Mouse (Mus musculus): ENCODE data around the gene Sde2.

DNA sequence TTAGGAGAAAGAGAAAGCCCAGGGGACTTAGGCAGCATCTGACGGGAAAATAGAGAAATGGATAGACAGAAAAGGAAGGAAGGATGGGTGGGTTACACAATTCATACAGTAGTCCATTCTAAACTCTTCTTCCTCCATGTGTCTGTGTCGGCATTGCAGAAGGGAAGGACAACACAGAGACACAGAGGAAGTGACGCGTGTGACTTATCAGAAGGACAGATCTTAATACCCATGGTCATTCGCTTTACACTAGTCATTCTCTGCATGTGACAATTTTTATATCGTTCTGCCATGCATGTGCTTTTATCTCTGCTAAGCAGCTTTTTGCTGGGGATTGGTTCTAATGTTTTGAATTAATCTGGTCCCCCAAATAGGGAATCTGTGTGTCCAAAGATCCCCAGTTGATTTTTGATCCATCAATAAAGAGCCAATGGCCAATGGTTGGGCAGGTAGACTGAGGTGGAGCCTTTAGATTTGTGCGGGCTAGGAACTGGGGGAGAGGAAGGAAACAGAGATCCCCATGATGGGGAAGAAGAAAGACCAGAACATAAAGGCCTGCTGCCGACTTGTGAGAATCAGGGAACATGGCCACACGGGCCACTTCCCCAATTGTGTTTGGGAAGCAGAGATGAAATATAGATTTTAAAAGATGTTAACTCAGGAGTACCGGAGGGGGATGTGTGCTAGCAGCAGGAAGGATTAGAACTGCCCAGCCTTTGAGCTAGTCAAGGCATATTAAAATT is 15.5 kb upstream of the Sde2 start:
- TF ChIP-seq CTCF (IDR thresholded peaks at IDR 0.05; ENCODE audit: insufficient read depth, low read length) (no peak), POLR2A (IDR thresholded peaks at IDR 0.05; ENCODE audit: borderline replicate concordance, extremely low read depth, low read depth, low read length) (no peak)
